Mouse (Mus musculus): ENCODE data around the gene Pmpca. TPM values are rescaled to one million over a fixed set of nuclear protein-coding genes. Genes with fewer than 3 reads are reported as not detected.

Gene Pmpca
- 50.6 and 54.0 TPM in 2 replicates for polyA plus RNA-seq (2012; rRNA removed)

GRCm38 (mm10) chr2:26389154-26389690 is at the start of gene Pmpca, which contains the start of gene Entr1:
Pmpca (plus strand) TSS chr2:26389339.
Entr1 (minus strand) TSS chr2:26389316.
- peak; percentile 88 for DNase-seq
- TF ChIP-seq POLR2A (IDR thresholded peaks at IDR 0.05; ENCODE audit: low read depth, low read length) (peak; percentile 20), CTCF (conservative IDR thresholded peaks at IDR 0.05; ENCODE audit: insufficient read depth, insufficient read length, low read depth, low read length) (no peak)
- Histone ChIP-seq H3K36me3 (ENCODE audit: control insufficient read depth, insufficient read depth, low read length) (peaks cover 5% of the 10 kb centered on the region), H3K27me3 (replicated peaks; ENCODE audit: control insufficient read depth, insufficient read depth, low read length) (no peaks in the 10 kb centered on the region), H3K4me1 (ENCODE audit: control insufficient read depth, insufficient read depth, low read length) (peaks cover 9% of the 10 kb centered on the region; the same call in 1 of the 2 replicates), H3K4me3 (ENCODE audit: insufficient read depth, low read depth, low read length) (peak within 1 kb of the TSS; percentile 78), H3K27ac (ENCODE audit: insufficient read depth, low read depth, low read length) (peak within 1 kb of the TSS; percentile 43)
- WGBS: 1% methylated on average over 58 of the region's 60 CpGs

GRCm38 (mm10) chr2:26341510-26341981 is 47.6 kb upstream of the Pmpca start:
- Histone ChIP-seq H3K27ac (ENCODE audit: insufficient read depth, low read depth, low read length) (peak overlapping the region; percentile 84), H3K36me3 (ENCODE audit: control insufficient read depth, insufficient read depth, low read length) (no peaks in the 10 kb centered on the region), H3K4me1 (ENCODE audit: control insufficient read depth, insufficient read depth, low read length) (no peaks in the 10 kb centered on the region; the same call in none of the 2 replicates), H3K27me3 (replicated peaks; ENCODE audit: control insufficient read depth, insufficient read depth, low read length) (no peaks in the 10 kb centered on the region), H3K4me3 (ENCODE audit: insufficient read depth, low read depth, low read length) (no peak overlapping the region)
- WGBS: 74% methylated on average over 2 of the region's 2 CpGs
- peak; percentile 59 for DNase-seq
- TF ChIP-seq CTCF (conservative IDR thresholded peaks at IDR 0.05; ENCODE audit: insufficient read depth, insufficient read length, low read depth, low read length) (no peak), POLR2A (IDR thresholded peaks at IDR 0.05; ENCODE audit: low read depth, low read length) (no peak)

GRCm38 (mm10) chr2:26342044-26342443 is 47.1 kb upstream of the Pmpca start:
- DNase-seq: peak; percentile 58
- Histone ChIP-seq H3K27me3 (replicated peaks; ENCODE audit: control insufficient read depth, insufficient read depth, low read length) (no peaks in the 10 kb centered on the region), H3K36me3 (ENCODE audit: control insufficient read depth, insufficient read depth, low read length) (no peaks in the 10 kb centered on the region), H3K4me3 (ENCODE audit: insufficient read depth, low read depth, low read length) (no peak overlapping the region), H3K4me1 (ENCODE audit: control insufficient read depth, insufficient read depth, low read length) (no peaks in the 10 kb centered on the region; the same call in none of the 2 replicates), H3K27ac (ENCODE audit: insufficient read depth, low read depth, low read length) (peak overlapping the region; percentile 84)
- WGBS: 51% methylated on average over 10 of the region's 10 CpGs
- TF ChIP-seq CTCF (conservative IDR thresholded peaks at IDR 0.05; ENCODE audit: insufficient read depth, insufficient read length, low read depth, low read length) (no peak), POLR2A (IDR thresholded peaks at IDR 0.05; ENCODE audit: low read depth, low read length) (no peak)

- Histone ChIP-seq H3K27me3 (replicated peaks; ENCODE audit: control insufficient read depth, insufficient read depth, low read length) (no peaks in the 10 kb centered on the region), H3K36me3 (ENCODE audit: control insufficient read depth, insufficient read depth, low read length) (no peaks in the 10 kb centered on the region), H3K27ac (ENCODE audit: insufficient read depth, low read depth, low read length) (peak overlapping the region; percentile 84), H3K4me1 (ENCODE audit: control insufficient read depth, insufficient read depth, low read length) (no peaks in the 10 kb centered on the region; the same call in none of the 2 replicates), H3K4me3 (ENCODE audit: insufficient read depth, low read depth, low read length) (no peak overlapping the region)
- TF ChIP-seq CTCF (conservative IDR thresholded peaks at IDR 0.05; ENCODE audit: insufficient read depth, insufficient read length, low read depth, low read length): no peak
- no peak for TF ChIP-seq POLR2A (IDR thresholded peaks at IDR 0.05; ENCODE audit: low read depth, low read length)
- peak; percentile 73 for DNase-seq
- 56% methylated on average over 11 of the region's 11 CpGs for WGBS
These were observed 46.3 kb upstream of the Pmpca start for GRCm38 (mm10) chr2:26342609-26343490.

- DNase-seq: peak; percentile 63
- peaks cover 12% of the 10 kb centered on the region; the same call in 1 of the 2 replicates for H3K4me1 ChIP-seq (ENCODE audit: control insufficient read depth, insufficient read depth, low read length)
- H3K27ac ChIP-seq (ENCODE audit: insufficient read depth, low read depth, low read length): peak overlapping the region; percentile 39; the same call in 1 of the 2 replicates
- H3K27me3 ChIP-seq (replicated peaks; ENCODE audit: control insufficient read depth, insufficient read depth, low read length): no peaks in the 10 kb centered on the region
- no peak overlapping the region for H3K4me3 ChIP-seq (ENCODE audit: insufficient read depth, low read depth, low read length)
- TF ChIP-seq POLR2A (IDR thresholded peaks at IDR 0.05; ENCODE audit: low read depth, low read length) (no peak), CTCF (conservative IDR thresholded peaks at IDR 0.05; ENCODE audit: insufficient read depth, insufficient read length, low read depth, low read length) (no peak)
- no peaks in the 10 kb centered on the region for H3K36me3 ChIP-seq (ENCODE audit: control insufficient read depth, insufficient read depth, low read length)
- WGBS: 52% methylated on average over 6 of the region's 6 CpGs
These were observed 40.9 kb upstream of the Pmpca start for GRCm38 (mm10) chr2:26348241-26348640.

- peak within 1 kb of the TSS; percentile 66 for H3K27ac ChIP-seq (ENCODE audit: insufficient read depth, low read depth, low read length)
- H3K4me3 ChIP-seq (ENCODE audit: insufficient read depth, low read depth, low read length): peak within 1 kb of the TSS; percentile 80
- no peak for TF ChIP-seq POLR2A (IDR thresholded peaks at IDR 0.05; ENCODE audit: low read depth, low read length)
- TF ChIP-seq CTCF (conservative IDR thresholded peaks at IDR 0.05; ENCODE audit: insufficient read depth, insufficient read length, low read depth, low read length): peak; percentile 69
- no peaks in the 10 kb centered on the region for H3K27me3 ChIP-seq (replicated peaks; ENCODE audit: control insufficient read depth, insufficient read depth, low read length)
- no peaks in the 10 kb centered on the region for H3K36me3 ChIP-seq (ENCODE audit: control insufficient read depth, insufficient read depth, low read length)
- DNase-seq: peak; percentile 96
- peaks cover 12% of the 10 kb centered on the region; the same call in 1 of the 2 replicates for H3K4me1 ChIP-seq (ENCODE audit: control insufficient read depth, insufficient read depth, low read length)
- WGBS: 1% methylated on average over 62 of the region's 62 CpGs
These were observed 37.5 kb upstream of the Pmpca start, which contains the start of gene Dnlz for GRCm38 (mm10) chr2:26351358-26352290. Dnlz (minus strand) TSS chr2:26352110.

Measured in kidney, adult 2 months (tissue).